Mouse (Mus musculus): ENCODE results near the gene Ifna15. TPM values are rescaled to one million over a fixed set of nuclear protein-coding genes. Genes with fewer than 3 reads are reported as not detected.

Ifna15 gene
- polyA plus RNA-seq, 1 experiment = not detected

DNA sequence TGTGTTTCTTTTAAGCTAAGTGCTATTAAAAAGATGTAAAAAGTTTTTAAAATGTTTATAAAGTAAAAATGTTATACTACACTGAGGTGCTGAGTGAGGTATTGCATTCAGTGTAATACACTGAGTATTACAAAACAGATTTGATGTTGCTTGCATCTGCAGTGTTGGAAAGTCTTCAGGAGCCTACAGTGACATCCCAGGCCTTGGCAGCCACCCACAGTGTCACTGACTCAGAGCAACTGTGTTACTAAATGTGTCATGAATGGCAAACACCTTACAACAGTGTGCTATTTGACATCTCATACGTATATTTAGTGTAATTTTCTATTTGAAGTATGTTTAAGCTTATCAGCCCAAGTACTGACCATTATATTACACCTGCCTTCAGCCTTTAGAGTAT is 10.1 kb downstream of the Ifna15 start:
- 80% methylated on average over 1 of the region's 1 CpGs for WGBS
- TF ChIP-seq POLR2A (IDR thresholded peaks at IDR 0.05; ENCODE audit: control insufficient read depth, extremely low read depth, insufficient read depth, low read length, poor library complexity) (no peak), CTCF (IDR thresholded peaks at IDR 0.05; ENCODE audit: borderline replicate concordance, control insufficient read depth, extremely low read depth, insufficient read depth, low read length, poor library complexity) (no peak)

GRCm38 (mm10) chr4:88543649-88544234 is 14.3 kb downstream of the Ifna15 start:
- Histone ChIP-seq H3K36me3 (ENCODE audit: control insufficient read depth, insufficient read depth, low read length) (no peaks in the 10 kb centered on the region), H3K27me3 (ENCODE audit: control insufficient read depth, insufficient read depth, low read length) (no peaks in the 10 kb centered on the region), H3K4me1 (replicated peaks; ENCODE audit: control insufficient read depth, insufficient read depth, low read length) (no peaks in the 10 kb centered on the region), H3K4me3 (ENCODE audit: control insufficient read depth, insufficient read depth, low read length) (no peak overlapping the region), H3K27ac (ENCODE audit: control insufficient read depth, insufficient read depth, low read length) (no peak overlapping the region)
- peak; percentile 6 for DNase-seq
- TF ChIP-seq CTCF (IDR thresholded peaks at IDR 0.05; ENCODE audit: borderline replicate concordance, control insufficient read depth, extremely low read depth, insufficient read depth, low read length, poor library complexity) = no peak
- no peak for TF ChIP-seq POLR2A (IDR thresholded peaks at IDR 0.05; ENCODE audit: control insufficient read depth, extremely low read depth, insufficient read depth, low read length, poor library complexity)
- WGBS = 50% methylated on average over 2 of the region's 2 CpGs

More for the DNA sequence above, 10.1 kb downstream of the Ifna15 start:
- DNase-seq = no peak
- Histone ChIP-seq H3K4me1 (replicated peaks; ENCODE audit: control insufficient read depth, insufficient read depth, low read length) (peaks cover 4% of the 10 kb centered on the region), H3K4me3 (ENCODE audit: control insufficient read depth, insufficient read depth, low read length) (no peak overlapping the region), H3K36me3 (ENCODE audit: control insufficient read depth, insufficient read depth, low read length) (no peaks in the 10 kb centered on the region), H3K27ac (ENCODE audit: control insufficient read depth, insufficient read depth, low read length) (no peak overlapping the region), H3K27me3 (ENCODE audit: control insufficient read depth, insufficient read depth, low read length) (no peaks in the 10 kb centered on the region)

DNA sequence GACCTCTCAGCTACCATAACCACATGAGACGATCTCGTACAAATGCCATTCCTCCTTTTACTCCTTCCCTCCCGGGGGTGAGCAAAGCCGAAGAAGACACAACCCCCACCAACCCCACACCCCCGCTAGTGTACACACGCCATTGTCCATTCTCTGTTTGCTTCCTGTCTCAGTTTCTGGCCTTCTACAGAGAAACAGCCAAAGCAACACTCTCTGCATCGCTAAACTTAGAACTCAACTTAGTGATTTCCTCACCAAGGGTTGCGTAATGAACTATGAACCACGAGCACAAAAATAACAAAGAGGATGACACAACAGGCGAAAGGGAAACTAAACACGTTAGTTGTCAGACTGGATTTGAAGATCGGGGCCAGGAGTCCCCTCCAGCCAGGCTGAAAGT is 20.7 kb downstream of the Ifna15 start:
- peaks cover 3% of the 10 kb centered on the region; the same call in 1 of the 2 replicates for H3K4me1 ChIP-seq (replicated peaks; ENCODE audit: control insufficient read depth, insufficient read depth, low read length)
- TF ChIP-seq POLR2A (IDR thresholded peaks at IDR 0.05; ENCODE audit: control insufficient read depth, extremely low read depth, insufficient read depth, low read length, poor library complexity) = no peak
- TF ChIP-seq CTCF (IDR thresholded peaks at IDR 0.05; ENCODE audit: borderline replicate concordance, control insufficient read depth, extremely low read depth, insufficient read depth, low read length, poor library complexity) = no peak
- 25% methylated on average over 12 of the region's 12 CpGs for WGBS
- H3K4me3 ChIP-seq (ENCODE audit: control insufficient read depth, insufficient read depth, low read length) = no peak overlapping the region
- no peaks in the 10 kb centered on the region for H3K27me3 ChIP-seq (ENCODE audit: control insufficient read depth, insufficient read depth, low read length)
- H3K27ac ChIP-seq (ENCODE audit: control insufficient read depth, insufficient read depth, low read length) = no peak overlapping the region
- DNase-seq = no peak
- H3K36me3 ChIP-seq (ENCODE audit: control insufficient read depth, insufficient read depth, low read length) = no peaks in the 10 kb centered on the region

GRCm38 (mm10) chr4:88536640-88537039 is 21.4 kb downstream of the Ifna15 start:
- H3K27me3 ChIP-seq (ENCODE audit: control insufficient read depth, insufficient read depth, low read length) = no peaks in the 10 kb centered on the region
- H3K36me3 ChIP-seq (ENCODE audit: control insufficient read depth, insufficient read depth, low read length) = no peaks in the 10 kb centered on the region
- H3K27ac ChIP-seq (ENCODE audit: control insufficient read depth, insufficient read depth, low read length) = no peak overlapping the region
- TF ChIP-seq POLR2A (IDR thresholded peaks at IDR 0.05; ENCODE audit: control insufficient read depth, extremely low read depth, insufficient read depth, low read length, poor library complexity) (no peak), CTCF (IDR thresholded peaks at IDR 0.05; ENCODE audit: borderline replicate concordance, control insufficient read depth, extremely low read depth, insufficient read depth, low read length, poor library complexity) (no peak)
- DNase-seq = no peak
- 91% methylated on average over 7 of the region's 7 CpGs for WGBS
- no peak overlapping the region for H3K4me3 ChIP-seq (ENCODE audit: control insufficient read depth, insufficient read depth, low read length)
- peaks cover 3% of the 10 kb centered on the region; the same call in 1 of the 2 replicates for H3K4me1 ChIP-seq (replicated peaks; ENCODE audit: control insufficient read depth, insufficient read depth, low read length)

GRCm38 (mm10) chr4:88535742-88536141 is 22.3 kb downstream of the Ifna15 start:
- no peak for DNase-seq
- no peak overlapping the region for H3K4me3 ChIP-seq (ENCODE audit: control insufficient read depth, insufficient read depth, low read length)
- no peaks in the 10 kb centered on the region for H3K27me3 ChIP-seq (ENCODE audit: control insufficient read depth, insufficient read depth, low read length)
- no peaks in the 10 kb centered on the region for H3K36me3 ChIP-seq (ENCODE audit: control insufficient read depth, insufficient read depth, low read length)
- WGBS = 74% methylated on average over 1 of the region's 1 CpGs
- H3K4me1 ChIP-seq (replicated peaks; ENCODE audit: control insufficient read depth, insufficient read depth, low read length) = peaks cover 3% of the 10 kb centered on the region; the same call in 1 of the 2 replicates
- TF ChIP-seq CTCF (IDR thresholded peaks at IDR 0.05; ENCODE audit: borderline replicate concordance, control insufficient read depth, extremely low read depth, insufficient read depth, low read length, poor library complexity) (no peak), POLR2A (IDR thresholded peaks at IDR 0.05; ENCODE audit: control insufficient read depth, extremely low read depth, insufficient read depth, low read length, poor library complexity) (no peak)
- no peak overlapping the region for H3K27ac ChIP-seq (ENCODE audit: control insufficient read depth, insufficient read depth, low read length)

GRCm38 (mm10) chr4:88534903-88535302 is 23.1 kb downstream of the Ifna15 start:
- peaks cover 3% of the 10 kb centered on the region; the same call in 1 of the 2 replicates for H3K4me1 ChIP-seq (replicated peaks; ENCODE audit: control insufficient read depth, insufficient read depth, low read length)
- no peak for DNase-seq
- no peak overlapping the region for H3K4me3 ChIP-seq (ENCODE audit: control insufficient read depth, insufficient read depth, low read length)
- H3K36me3 ChIP-seq (ENCODE audit: control insufficient read depth, insufficient read depth, low read length) = no peaks in the 10 kb centered on the region
- H3K27me3 ChIP-seq (ENCODE audit: control insufficient read depth, insufficient read depth, low read length) = no peaks in the 10 kb centered on the region
- no peak overlapping the region for H3K27ac ChIP-seq (ENCODE audit: control insufficient read depth, insufficient read depth, low read length)
- WGBS = 100% methylated on average over 1 of the region's 1 CpGs
- TF ChIP-seq POLR2A (IDR thresholded peaks at IDR 0.05; ENCODE audit: control insufficient read depth, extremely low read depth, insufficient read depth, low read length, poor library complexity) (no peak), CTCF (IDR thresholded peaks at IDR 0.05; ENCODE audit: borderline replicate concordance, control insufficient read depth, extremely low read depth, insufficient read depth, low read length, poor library complexity) (no peak)
